Mouse (Mus musculus): ENCODE data around the gene Ttpal. TPM values are rescaled to one million over a fixed set of nuclear protein-coding genes. Genes with fewer than 3 reads are reported as not detected.

Ttpal gene
- polyA plus RNA-seq (2012; rRNA removed), result 8.6 and 9.8 TPM in 2 replicates

GRCm38 (mm10) chr2:163602101-163602971, at the start of gene Ttpal:
Ttpal (plus strand) TSS chr2:163602314.

GRCm38 (mm10) chr2:163644575-163645385, 42.7 kb downstream of the Ttpal start, which contains the start of gene Serinc3:
Serinc3 (minus strand) TSS chr2:163645131.

DNA sequence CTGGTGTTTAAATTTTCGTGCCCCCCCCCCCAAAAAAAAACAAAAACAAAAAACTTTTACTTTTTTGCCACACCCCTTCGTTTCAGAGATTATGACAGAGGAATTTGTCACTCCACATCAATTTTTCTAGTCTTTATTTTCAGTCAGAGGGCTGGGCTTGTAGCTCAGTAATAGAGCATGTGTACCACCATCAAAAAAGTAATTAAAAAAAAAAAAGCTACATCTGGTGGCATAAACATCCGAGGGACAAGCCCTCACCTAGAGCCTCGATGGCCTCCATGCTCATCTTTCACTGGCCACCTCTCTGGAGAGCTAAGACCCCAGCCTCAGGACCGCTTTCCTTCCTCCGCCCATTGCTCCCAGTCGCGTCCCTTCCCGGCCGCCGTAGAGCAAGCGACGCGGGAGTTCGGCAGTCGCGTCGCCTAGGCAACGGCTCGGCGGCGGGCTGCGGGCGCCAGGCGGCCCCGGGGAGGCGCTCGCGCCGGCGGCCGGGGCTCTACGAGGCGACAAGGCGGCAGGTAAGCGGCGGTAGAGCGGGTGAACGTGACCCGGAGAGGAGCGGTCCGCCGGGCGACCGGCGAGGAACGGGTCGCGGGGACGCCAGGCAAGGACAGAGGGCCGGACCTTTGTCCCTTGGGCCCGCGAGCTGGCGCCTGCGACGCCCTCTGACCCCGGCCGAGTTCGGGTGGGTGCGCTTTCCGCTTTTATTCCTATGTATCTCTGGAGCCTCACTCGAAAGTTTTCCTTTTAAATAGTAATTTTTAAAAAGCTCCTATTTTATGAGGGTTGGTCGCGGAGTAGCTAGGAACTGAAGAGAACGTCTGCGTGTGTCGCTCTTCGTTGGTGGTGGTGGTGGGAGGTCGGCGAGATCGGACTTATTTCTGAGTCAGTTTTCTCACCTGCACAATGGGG, 56.1 kb downstream of the Ttpal start, which contains the start of gene Pkig:
Gene Pkig, plus strand, starts transcription at position 412 of the 912 bp plus-strand sequence.

Other genes with a start within 250 kb of the Ttpal start
- gene Jph2, start 204.3 kb upstream of the Ttpal start, polyA plus RNA-seq (2012; rRNA removed), result 37.3 and 84.4 TPM in 2 replicates
- 2.0 and 2.9 TPM in 2 replicates for gene Oser1, start 177.6 kb upstream of the Ttpal start, polyA plus RNA-seq (2012; rRNA removed)
- 0.68 and 1.2 TPM in 2 replicates for gene Gdap1l1, start 163.8 kb upstream of the Ttpal start, polyA plus RNA-seq (2012; rRNA removed)
- gene Fitm2, start 129.7 kb upstream of the Ttpal start, polyA plus RNA-seq (2012; rRNA removed), result 8.1 and 8.9 TPM in 2 replicates
- 0.09 and 0.33 TPM in 2 replicates for gene R3hdml, start 110.0 kb upstream of the Ttpal start, polyA plus RNA-seq (2012; rRNA removed)
- gene Hnf4a, start 95.5 kb upstream of the Ttpal start, polyA plus RNA-seq (2012; rRNA removed), result 92.7 and 94.7 TPM in 2 replicates
- 65.6 and 69.2 TPM in 2 replicates for gene Serinc3, start 42.8 kb downstream of the Ttpal start, polyA plus RNA-seq (2012; rRNA removed)
- gene Pkig, start 56.1 kb downstream of the Ttpal start, polyA plus RNA-seq (2012; rRNA removed), result 54.6 and 92.8 TPM in 2 replicates
- 7.0 and 10.8 TPM in 2 replicates for gene Ada, start 147.9 kb downstream of the Ttpal start, polyA plus RNA-seq (2012; rRNA removed)
- 1.0 and 3.8 TPM in 2 replicates for gene Ccn5, start 218.5 kb downstream of the Ttpal start, polyA plus RNA-seq (2012; rRNA removed)